ENCODE assay signal across 9 mouse cellular contexts in genomic region chr16:92499324-92499723, GRCm38 (mm10). TPM values are rescaled to one million over a fixed set of nuclear protein-coding genes. Genes with fewer than 3 reads are reported as not detected.
DNase-seq lines count a peak whose midpoint lies in the region; ATAC-seq and TF ChIP-seq lines count a peak whose summit lies in the region.
"Had no signal": no experiment of that assay in that cellular context is flagged by ENCODE, and none has a peak within 500 bp of the region (broad histone marks: within the 10 kb centered on the region; RNA-seq: fewer than 3 reads in every experiment).

No protein-coding gene starts in this region.

- no peaks in the 10 kb centered on the region for H3K36me3 ChIP-seq in lung, embryonic 14.5 days (ENCODE audit: insufficient read depth)
- no peaks in the 10 kb centered on the region for H3K36me3 ChIP-seq in hindbrain, embryonic 11.5 days (ENCODE audit: control insufficient read depth, insufficient read depth, low read length)
- no peaks in the 10 kb centered on the region for H3K36me3 ChIP-seq in liver, embryonic 16.5 days (ENCODE audit: control insufficient read depth, insufficient read depth)
- H3K36me3 ChIP-seq in stomach, postnatal 0 days (ENCODE audit: control insufficient read depth, insufficient read depth, low read length): no peaks in the 10 kb centered on the region

- peak overlapping the region; percentile 91 for H3K4me2 ChIP-seq in lung, embryonic 14.5 days
- H3K4me2 ChIP-seq in hindbrain, embryonic 11.5 days (replicated peaks; ENCODE audit: low read depth, low read length): peak overlapping the region; percentile 91
- peak overlapping the region; percentile 66 for H3K4me2 ChIP-seq in liver, embryonic 16.5 days (ENCODE audit: low read depth, low read length)
- peak overlapping the region; percentile 79 for H3K4me2 ChIP-seq in stomach, postnatal 0 days (replicated peaks; ENCODE audit: low read depth)

- no peak for DNase-seq in lung, embryonic 14.5 days
- DNase-seq in lung, postnatal 36 days: no peak
- DNase-seq in hindbrain, embryonic 11.5 days (ENCODE audit: low spot score): no peak
- no peak for DNase-seq in stomach, postnatal 0 days (ENCODE audit: low spot score)
- DNase-seq in urinary bladder, postnatal 4 days (ENCODE audit: low spot score in 2 of 2): no peak
- no peak for DNase-seq in thymus, postnatal 0 days (ENCODE audit: low spot score)
- DNase-seq in spleen, postnatal 36 days (ENCODE audit: low spot score in 2 of 2): no peak

- no peak for ATAC-seq in lung, embryonic 14.5 days (ENCODE audit: insufficient read depth)
- ATAC-seq in hindbrain, embryonic 11.5 days (ENCODE audit: low FRiP score): no peak
- no peak for ATAC-seq in liver, embryonic 16.5 days (ENCODE audit: low read depth)
- no peak for ATAC-seq in stomach, postnatal 0 days (ENCODE audit: low FRiP score, low TSS enrichment)

- H3K27ac ChIP-seq in lung, embryonic 14.5 days (ENCODE audit: low read depth): no peak overlapping the region
- H3K27ac ChIP-seq in hindbrain, embryonic 11.5 days (ENCODE audit: low read depth, low read length): no peak overlapping the region
- no peak overlapping the region for H3K27ac ChIP-seq in liver, embryonic 16.5 days (ENCODE audit: low read length)
- H3K27ac ChIP-seq in stomach, postnatal 0 days (replicated peaks): peak overlapping the region; percentile 74; the same call in 1 of the 2 replicates

- TF ChIP-seq EP300 in stomach, postnatal 0 days (optimal IDR thresholded peaks at IDR 0.05): no peak

- WGBS in lung, embryonic 14.5 days: 17% methylated on average over 15 of the region's 15 CpGs
- 23% methylated on average over 15 of the region's 15 CpGs for WGBS in hindbrain, embryonic 11.5 days
- WGBS in liver, embryonic 16.5 days (ENCODE audit: insufficient replicate concordance): 15% methylated on average over 15 of the region's 15 CpGs
- 26% methylated on average over 15 of the region's 15 CpGs for WGBS in stomach, postnatal 0 days

- H3K4me3 ChIP-seq in lung, embryonic 14.5 days (ENCODE audit: low read depth, low read length): peak overlapping the region; percentile 54
- H3K4me3 ChIP-seq in hindbrain, embryonic 11.5 days (ENCODE audit: low read depth, low read length): peak overlapping the region; percentile 51
- peak overlapping the region; percentile 46 for H3K4me3 ChIP-seq in liver, embryonic 16.5 days (ENCODE audit: low read depth, low read length)
- H3K4me3 ChIP-seq in stomach, postnatal 0 days (ENCODE audit: low read depth, low read length): peak overlapping the region; percentile 52
- H3K4me3 ChIP-seq: myocyte had no signal

- peaks cover 11% of the 10 kb centered on the region for H3K4me1 ChIP-seq in lung, embryonic 14.5 days (ENCODE audit: insufficient read depth)
- H3K4me1 ChIP-seq in hindbrain, embryonic 11.5 days (replicated peaks; ENCODE audit: control insufficient read depth, insufficient read depth, low read length): 0 out of 2 replicates have a peak, but pooled peaks cover 3% of the 10 kb centered on the region
- peaks cover 4% of the 10 kb centered on the region for H3K4me1 ChIP-seq in liver, embryonic 16.5 days (ENCODE audit: control insufficient read depth, low read depth, low read length)
- peaks cover 5% of the 10 kb centered on the region for H3K4me1 ChIP-seq in stomach, postnatal 0 days (replicated peaks; ENCODE audit: control insufficient read depth, insufficient read depth)

- TF ChIP-seq CTCF in lung, embryonic 14.5 days (IDR thresholded peaks at IDR 0.05; ENCODE audit: low read depth): no peak
- TF ChIP-seq CTCF in stomach, postnatal 0 days (IDR thresholded peaks at IDR 0.05; ENCODE audit: low read depth): no peak

- peak overlapping the region; percentile 61 for H3K9ac ChIP-seq in lung, embryonic 14.5 days
- no peak overlapping the region; the same call in 1 of the 2 replicates for H3K9ac ChIP-seq in hindbrain, embryonic 11.5 days (ENCODE audit: low read depth, low read length)
- no peak overlapping the region for H3K9ac ChIP-seq in liver, embryonic 16.5 days (ENCODE audit: low read depth, low read length)
- H3K9ac ChIP-seq in stomach, postnatal 0 days (ENCODE audit: low read length): peak overlapping the region; percentile 70

- H3K9me3 ChIP-seq in lung, embryonic 14.5 days (ENCODE audit: low read depth, low read length): no peaks in the 10 kb centered on the region
- H3K9me3 ChIP-seq in hindbrain, embryonic 11.5 days (ENCODE audit: control insufficient read depth, low read length): no peaks in the 10 kb centered on the region
- H3K9me3 ChIP-seq in liver, embryonic 16.5 days (replicated peaks; ENCODE audit: control insufficient read depth, low read length): no peaks in the 10 kb centered on the region
- H3K9me3 ChIP-seq in stomach, postnatal 0 days (ENCODE audit: control insufficient read depth, low read length): no peaks in the 10 kb centered on the region

- H3K27me3 ChIP-seq in lung, embryonic 14.5 days (ENCODE audit: insufficient read depth, low read length): peaks cover 33% of the 10 kb centered on the region
- peaks cover 32% of the 10 kb centered on the region for H3K27me3 ChIP-seq in hindbrain, embryonic 11.5 days (ENCODE audit: control insufficient read depth, insufficient read depth, low read length)
- H3K27me3 ChIP-seq in liver, embryonic 16.5 days (ENCODE audit: control insufficient read depth, insufficient read depth, low read depth, low read length): peaks cover 47% of the 10 kb centered on the region
- H3K27me3 ChIP-seq in stomach, postnatal 0 days (ENCODE audit: control insufficient read depth, insufficient read depth, low read length): no peaks in the 10 kb centered on the region; the same call in 1 of the 2 replicates

RNA-seq across cellular contexts. Expression of gene Clic6, which starts 13.8 kb away (rescaled TPM):
- polyA plus RNA-seq in lung, embryonic 14.5 days (2014; fragmentation: Nextera tagmentation; extraction: Ambion mirVana): 8.9 and 10.2 TPM in 2 replicates
- polyA plus RNA-seq in hindbrain, embryonic 11.5 days (2014; fragmentation: Nextera tagmentation; extraction: Ambion mirVana): 3.4 and 4.8 TPM in 2 replicates
- 0.15 and 0.60 TPM in 2 replicates for polyA plus RNA-seq in liver, embryonic 16.5 days (2015; fragmentation: Nextera tagmentation; extraction: Ambion mirVana)
- polyA plus RNA-seq in stomach, postnatal 0 days (2015; fragmentation: Nextera tagmentation; extraction: Ambion mirVana): 38.5 and 48.4 TPM in 2 replicates
- polyA plus RNA-seq in thymus, postnatal 0 days (2015; fragmentation: Nextera tagmentation; extraction: Ambion mirVana): 0.20 and 0.24 TPM in 2 replicates
- polyA plus RNA-seq: myocyte had no signal

RNA-seq across cellular contexts. Expression of gene Rcan1, which starts 28.7 kb away (rescaled TPM):
- polyA plus RNA-seq in lung, embryonic 14.5 days (2014; fragmentation: Nextera tagmentation; extraction: Ambion mirVana): 47.8 and 49.7 TPM in 2 replicates
- 39.3 and 45.3 TPM in 2 replicates for polyA plus RNA-seq in hindbrain, embryonic 11.5 days (2014; fragmentation: Nextera tagmentation; extraction: Ambion mirVana)
- 7.4 and 7.5 TPM in 2 replicates for polyA plus RNA-seq in liver, embryonic 16.5 days (2015; fragmentation: Nextera tagmentation; extraction: Ambion mirVana)
- polyA plus RNA-seq in stomach, postnatal 0 days (2015; fragmentation: Nextera tagmentation; extraction: Ambion mirVana): 24.8 and 28.6 TPM in 2 replicates
- 26.5 and 29.3 TPM in 2 replicates for polyA plus RNA-seq in thymus, postnatal 0 days (2015; fragmentation: Nextera tagmentation; extraction: Ambion mirVana)

Comparison
In these comparisons a context has a peak if more than half of its experiments do, and no peak if none do; other contexts are left out.
1. H3K9ac ChIP-seq: peak in lung, embryonic 14.5 days (single experiment) and stomach, postnatal 0 days (single experiment); none in hindbrain, embryonic 11.5 days (single experiment) and liver, embryonic 16.5 days (single experiment).
2. Peak in every context shown above with its lines, with median percentiles within 50 percentile points of each other: H3K4me2 ChIP-seq and H3K4me3 ChIP-seq.